Mouse (Mus musculus) CD8-positive naive resting alpha-beta T cell, adult 57 days (primary cell): Measurements from ENCODE around the gene Lrrk2. TPM values are rescaled to one million over a fixed set of nuclear protein-coding genes. Genes with fewer than 3 reads are reported as not detected.

Source experiments
- total RNA-seq: library from RNA; stranded (reverse); gene quantifications from one replicate; pipeline ENCODE4 v1.2.4, GENCODE M21; 2023

The Lrrk2 gene
- 16.6 TPM for total RNA-seq

DNA sequence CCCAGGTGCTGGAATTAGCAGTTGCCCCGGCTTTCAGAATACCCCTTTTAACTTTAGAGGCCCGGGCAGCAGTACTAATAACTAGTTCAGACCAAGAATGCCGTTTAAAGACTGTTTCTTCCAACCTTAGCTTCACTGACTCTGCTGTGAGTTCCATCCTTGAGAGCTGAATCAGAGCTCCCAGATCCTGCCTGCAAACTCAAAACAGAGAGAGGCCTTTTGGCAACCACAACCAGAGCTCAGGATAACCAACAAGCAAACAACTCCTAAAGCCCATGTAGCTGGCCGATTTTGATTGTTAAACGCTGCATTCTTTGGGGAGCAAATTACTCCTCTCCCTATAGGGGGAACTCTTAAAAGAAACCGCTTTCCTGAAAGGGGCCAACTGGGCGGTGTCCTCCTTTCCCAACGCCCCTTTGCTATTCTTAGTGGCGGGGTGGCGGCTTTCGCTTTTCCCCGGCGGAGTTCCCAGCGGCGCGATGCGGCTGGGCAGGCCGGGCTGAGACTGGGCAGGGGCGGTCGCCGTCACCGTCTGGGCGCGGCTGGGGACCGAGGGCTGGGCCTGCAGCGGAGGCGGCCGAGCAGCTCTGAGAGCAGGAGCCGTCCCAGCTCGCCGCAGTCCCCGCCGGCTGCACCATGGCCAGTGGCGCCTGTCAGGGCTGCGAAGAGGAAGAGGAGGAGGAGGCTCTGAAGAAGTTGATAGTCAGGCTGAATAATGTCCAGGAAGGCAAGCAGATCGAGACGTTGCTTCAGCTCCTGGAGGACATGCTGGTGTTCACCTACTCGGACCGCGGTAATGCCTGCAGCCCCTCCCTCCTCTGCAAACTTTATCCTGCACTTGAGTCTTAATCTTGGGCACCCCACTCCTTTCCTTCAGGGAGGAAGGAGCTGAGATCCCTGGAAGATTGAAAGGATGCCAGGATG is at the start of gene Lrrk2:
Gene Lrrk2 (plus strand): TSS at position 531 of the 924 bp plus-strand sequence.

DNA sequence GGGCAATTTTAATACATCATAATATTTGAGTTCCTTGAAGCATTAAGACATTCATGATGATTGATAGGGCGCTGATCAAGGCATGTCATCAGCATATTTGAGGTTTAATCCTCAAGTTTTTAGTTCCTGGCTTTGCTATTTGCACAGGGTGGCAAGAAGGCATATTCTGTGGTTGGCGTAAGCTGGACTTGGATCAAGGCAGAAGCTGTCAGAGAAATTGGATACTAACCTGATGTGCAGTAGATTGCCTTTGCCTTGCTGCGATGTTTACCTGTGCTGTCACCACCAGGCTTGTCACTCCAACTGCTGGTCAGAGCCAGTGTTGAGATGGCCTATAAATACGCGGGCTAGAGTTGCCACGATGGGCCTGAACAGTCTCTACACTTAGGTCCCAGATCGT is 165.0 kb downstream of the Lrrk2 start, which contains the start of gene Smgc:
Gene Smgc (plus strand): TSS at position 301 of the 400 bp plus-strand sequence.

Other genes starting within 250 kb of the Lrrk2 start
- 0.40 TPM for gene Slc2a13, start 99.9 kb upstream of the Lrrk2 start, total RNA-seq
- gene Smgc, start 165.1 kb downstream of the Lrrk2 start, total RNA-seq, result not detected